Mouse (Mus musculus) heart, adult 9 months (tissue): Measurements from ENCODE around the gene Rbfox3.
A peak's percentile ranks its signal among the peaks of the same experiment; 100 is the strongest.

ENCODE experiments used
- DNase-seq, 2 experiments: peaks; one replicate each; pipeline ENCODE4 v3.0.0; 2022; ENCODE audit warnings: low spot score in 2 of 2

Gene Rbfox3

DNA sequence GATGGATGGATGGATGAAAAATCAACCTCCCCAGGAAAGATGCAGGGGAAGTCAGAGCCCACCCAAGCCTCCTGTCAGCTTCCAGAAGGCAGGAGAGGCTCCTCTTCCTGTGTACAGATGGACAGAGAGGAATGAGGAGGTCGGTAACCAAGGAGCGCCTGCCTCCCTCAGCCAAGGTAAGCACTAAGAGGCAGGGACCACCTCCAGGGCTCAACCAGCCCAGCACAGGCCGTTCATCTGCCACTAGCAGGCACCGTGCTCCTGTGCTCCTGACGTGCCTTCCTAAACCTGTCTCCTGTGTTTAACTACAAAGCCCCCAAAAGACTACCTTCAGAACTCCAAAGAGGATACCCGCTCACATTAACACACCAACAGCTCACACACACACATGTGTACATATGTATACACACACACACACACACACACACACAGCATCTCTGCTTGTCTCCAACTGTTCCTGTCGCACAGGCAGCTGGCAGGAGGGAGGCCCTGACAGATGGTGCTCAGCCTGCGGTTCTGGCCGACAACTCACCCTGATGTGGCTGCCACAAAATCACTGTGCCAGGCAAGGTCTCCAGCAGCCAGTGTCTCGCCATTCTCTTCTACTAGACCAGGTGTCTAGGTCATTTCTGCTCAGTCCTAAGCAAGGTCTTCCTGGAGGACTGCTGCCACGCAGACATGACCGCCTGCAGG, 151.0 kb downstream of the Rbfox3 start:
- no peak for DNase-seq

DNA sequence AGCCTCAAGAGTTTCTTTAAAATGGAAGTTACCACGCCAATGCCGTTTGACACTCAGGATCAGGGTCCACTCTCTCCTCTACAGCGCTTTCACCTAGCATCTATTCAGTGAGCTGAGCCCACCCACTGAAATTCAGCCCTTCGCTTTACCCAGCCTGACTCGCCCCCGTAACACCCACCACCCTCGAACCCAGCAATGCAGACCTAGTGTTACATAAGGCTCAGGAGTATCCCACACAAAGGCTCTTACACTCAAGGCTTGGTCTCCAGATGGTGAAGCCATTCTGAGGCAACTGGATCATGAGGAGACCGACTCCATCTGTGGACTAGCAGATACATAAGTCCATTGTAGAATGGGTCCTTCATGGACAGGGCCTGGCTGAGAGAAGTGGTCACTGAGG, 152.2 kb downstream of the Rbfox3 start:
- DNase-seq, result no peak

DNA sequence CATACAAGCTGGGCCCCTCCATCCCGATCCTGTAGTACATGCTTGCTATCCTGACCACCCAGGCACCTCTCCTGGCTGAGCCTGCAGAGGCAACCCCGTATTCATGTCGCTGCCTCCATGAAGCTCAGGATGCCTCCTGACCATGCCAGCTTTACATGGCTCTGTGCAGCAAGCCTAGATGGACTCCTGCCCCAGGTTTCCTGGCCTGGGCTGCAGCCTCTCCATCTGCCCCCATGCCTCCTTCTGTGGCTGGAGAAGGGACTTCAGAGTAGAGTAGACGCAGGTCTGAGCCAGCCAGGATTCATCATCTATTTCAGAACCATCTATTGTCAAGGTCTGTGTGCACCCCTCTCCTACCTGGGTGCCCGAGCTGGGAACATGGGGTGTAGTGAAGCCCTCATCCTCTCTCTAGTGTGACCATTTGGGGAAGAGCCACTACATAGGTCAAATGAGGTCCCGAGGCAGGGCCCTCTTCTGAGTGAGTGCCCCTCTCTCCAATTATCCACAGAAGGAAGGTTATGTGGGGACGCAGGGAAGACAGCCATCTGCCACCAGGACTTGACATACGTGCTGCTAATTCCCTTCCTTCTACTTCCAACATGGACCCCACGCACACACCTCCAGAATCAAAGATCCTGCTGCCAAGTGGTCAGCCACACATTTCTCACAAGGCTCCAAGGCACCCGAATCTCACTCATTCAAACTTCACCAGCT, 153.0 kb downstream of the Rbfox3 start:
- no peak for DNase-seq

DNA sequence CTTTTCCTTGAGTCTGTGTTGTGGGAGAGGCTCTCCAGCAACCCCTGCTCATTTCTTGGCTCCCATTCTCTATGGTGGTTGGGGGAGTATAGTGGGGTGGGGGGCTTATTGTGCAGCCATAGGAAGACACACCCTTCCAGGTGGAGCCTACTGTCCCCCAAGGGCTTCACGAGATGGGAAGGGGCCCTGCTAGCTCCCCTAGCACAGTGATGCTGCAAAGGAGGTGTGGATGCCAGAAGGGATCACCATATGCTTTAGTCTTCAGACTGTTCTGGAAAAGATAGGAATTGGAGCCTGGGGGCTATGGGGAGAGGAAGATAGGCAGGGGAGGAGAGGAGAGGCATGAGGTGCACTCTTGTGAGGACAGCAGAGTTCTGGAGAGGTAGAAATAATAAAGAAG, 153.9 kb downstream of the Rbfox3 start:
- no peak for DNase-seq

DNA sequence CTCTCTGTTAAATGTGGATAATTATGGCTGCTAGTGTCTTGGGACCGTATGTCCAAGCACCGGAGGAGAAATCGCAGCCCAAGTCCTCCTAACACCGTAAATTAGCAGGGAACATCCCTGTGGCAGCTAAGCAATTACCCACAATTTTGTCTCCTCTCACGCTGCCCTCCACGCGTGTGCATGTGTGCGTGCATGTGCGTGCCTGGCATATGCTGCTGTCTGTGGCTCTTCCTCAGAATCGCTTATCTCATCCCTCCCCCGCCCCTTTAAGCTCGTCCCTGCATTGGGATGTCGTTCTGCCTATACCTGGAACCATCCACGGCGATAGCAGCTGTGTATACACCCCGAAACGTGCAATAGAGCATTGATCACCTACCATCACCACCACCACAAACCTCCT, 156.4 kb downstream of the Rbfox3 start:
- DNase-seq, result no peak

DNA sequence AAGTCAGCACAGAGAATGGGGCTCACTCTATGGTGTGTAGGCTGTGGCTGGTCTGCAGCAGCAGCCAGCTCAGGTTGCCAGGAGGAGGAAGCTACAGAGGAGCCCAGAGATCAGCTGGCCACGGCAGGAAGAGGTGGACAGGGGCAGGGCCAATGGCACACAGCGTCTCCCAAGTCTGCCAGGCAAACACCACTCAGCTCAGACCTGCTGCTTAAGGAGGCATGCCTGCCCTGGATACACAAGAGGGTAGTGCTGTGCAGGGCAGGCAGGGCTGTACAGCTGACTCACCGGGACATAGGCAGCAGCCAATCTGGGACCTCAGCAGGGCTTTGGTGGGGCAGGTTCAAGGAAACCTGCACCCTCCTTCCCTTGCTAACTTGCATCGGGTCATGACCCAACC, 156.9 kb downstream of the Rbfox3 start:
- no peak for DNase-seq

DNA sequence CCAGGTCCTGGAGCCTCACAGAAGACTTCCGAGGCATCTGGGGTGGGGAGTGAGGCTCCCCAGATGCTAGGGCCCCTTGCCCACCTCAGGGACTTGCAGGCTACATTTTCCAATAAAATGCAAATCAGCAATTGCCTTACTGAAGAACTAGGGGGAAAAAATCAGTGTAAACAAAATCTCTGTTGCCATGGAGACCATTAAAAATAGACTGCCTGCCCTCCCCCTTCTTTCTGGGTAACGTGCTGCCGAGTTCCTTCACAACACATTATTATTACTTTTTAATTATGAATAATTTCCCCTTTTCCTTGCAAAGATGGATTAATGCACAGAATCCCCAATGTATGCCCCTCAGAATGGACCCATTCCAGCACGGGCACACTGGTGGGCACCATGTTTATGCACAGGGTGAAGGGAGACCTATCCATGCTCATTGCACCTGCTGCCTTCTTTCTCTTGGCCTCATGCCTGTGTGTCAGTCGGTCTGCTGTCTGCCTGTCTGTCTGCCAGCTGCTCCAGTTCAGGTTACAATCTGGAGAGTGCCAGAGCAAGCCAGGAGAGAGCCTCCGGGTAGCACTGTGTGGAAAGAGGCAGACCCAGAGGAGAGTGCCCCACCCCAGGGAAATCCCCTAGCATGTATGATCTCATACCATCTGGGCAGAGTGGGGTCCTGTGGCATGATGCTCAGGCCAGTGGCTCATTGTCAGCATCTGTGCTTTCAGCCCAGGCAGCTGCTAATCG, 159.3 kb downstream of the Rbfox3 start:
- no peak for DNase-seq

DNA sequence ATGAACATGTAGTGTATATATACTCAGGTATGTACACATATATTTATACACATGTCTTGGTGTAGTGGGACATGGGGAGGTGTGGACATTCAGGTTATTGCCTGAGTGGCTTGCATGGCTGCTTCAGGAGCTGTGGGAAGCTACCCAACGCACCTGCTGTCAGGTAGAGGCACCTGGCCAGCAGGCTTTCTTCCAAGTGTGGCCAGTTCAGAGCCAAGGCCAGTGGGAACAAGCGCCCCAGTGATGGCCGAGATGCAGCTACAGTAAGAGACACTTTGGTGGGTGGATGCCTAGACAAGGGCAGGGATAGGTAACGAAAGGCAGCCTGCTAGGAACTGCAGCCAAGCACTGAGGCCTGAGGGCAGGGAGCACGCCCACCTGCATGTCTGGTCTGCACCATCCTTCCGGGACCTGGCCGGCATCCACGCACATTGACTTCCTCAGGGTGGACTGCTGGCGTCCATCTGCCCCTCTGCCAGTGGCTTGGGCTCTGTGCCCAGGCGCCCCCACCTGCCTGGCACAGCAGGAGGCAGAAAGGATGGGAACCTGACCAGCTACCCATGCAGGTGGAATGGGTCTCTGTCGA, 160.6 kb downstream of the Rbfox3 start:
- no peak for DNase-seq

DNA sequence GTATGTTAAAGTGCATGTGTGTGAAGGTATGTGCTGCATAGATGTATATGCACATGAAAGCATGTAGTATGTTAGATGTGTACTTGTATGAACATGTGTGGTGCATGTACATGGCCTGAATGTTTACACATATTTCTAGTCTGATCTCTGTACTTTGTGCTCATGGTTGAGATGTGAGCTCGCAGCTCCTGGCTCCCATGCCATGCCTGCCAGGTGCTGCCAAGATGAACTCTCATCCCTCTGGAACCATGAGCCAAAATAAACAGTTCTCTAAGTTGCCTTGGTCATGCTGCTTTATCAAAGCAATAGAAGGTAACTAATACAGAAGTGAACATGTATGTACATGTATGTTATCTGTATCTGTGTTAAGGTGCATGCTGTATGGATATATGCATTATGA, 161.9 kb downstream of the Rbfox3 start:
- no peak for DNase-seq

DNA sequence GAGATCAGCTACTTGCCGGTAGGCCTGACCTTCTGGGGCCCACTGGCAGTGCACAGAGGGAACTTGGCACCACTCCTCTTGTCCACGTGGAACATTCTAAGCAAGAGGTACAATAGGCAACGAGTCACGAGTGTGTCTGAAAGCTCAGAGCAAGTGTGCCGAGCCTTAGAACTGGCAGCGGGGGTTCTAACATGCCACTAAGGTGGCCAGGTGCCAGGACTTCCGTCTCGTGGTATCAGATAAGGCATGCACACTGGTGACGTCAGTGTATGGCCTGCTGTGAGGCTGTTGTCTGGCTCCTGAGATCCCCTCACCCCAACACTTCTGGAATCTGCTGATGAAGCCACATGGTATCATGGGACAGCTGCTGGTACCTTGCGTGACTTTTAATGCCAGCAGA, 162.8 kb downstream of the Rbfox3 start:
- DNase-seq, result peak in 1 of 2 experiments; percentile 25

DNA sequence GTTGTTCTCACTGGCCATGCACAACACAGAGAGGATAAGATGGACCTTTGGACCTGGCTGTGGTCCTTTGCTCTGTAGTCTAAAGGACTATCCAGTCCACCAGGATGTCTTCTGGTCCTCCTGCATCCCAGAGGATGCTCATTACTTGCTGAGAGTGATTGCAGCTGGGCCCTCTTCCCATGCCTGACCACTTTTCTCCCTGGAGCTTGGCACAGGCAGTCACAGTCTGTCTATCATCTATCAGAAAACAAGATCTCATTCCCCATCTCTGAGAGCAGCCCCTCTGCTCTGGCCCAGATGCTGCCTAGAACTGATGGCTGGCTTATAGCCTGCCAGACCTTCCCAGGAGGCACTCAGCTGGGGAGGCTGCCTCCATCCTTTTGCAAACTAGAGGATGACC, 166.1 kb downstream of the Rbfox3 start:
- DNase-seq, result no peak

DNA sequence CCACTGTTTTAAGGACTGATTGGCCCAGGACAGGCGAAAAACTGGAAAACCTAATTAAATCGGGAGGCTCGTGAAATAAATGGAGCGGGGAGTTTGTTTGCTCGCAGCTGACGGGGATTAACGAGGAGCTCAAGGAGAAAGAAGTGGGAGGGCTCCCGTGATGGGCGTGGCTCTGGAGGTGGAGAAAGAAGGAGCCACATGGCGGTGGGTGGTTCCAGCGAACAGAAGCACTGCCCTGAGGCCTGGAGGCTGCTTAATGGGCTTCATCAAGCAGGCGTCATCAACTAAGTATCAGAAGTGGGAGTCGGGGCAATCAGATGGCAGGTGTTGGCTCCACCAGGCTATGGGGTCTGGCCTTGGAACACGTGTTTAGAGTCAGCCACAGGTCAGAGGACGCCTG, 166.6 kb downstream of the Rbfox3 start:
- peak in 1 of 2 experiments; percentile 53 for DNase-seq

DNA sequence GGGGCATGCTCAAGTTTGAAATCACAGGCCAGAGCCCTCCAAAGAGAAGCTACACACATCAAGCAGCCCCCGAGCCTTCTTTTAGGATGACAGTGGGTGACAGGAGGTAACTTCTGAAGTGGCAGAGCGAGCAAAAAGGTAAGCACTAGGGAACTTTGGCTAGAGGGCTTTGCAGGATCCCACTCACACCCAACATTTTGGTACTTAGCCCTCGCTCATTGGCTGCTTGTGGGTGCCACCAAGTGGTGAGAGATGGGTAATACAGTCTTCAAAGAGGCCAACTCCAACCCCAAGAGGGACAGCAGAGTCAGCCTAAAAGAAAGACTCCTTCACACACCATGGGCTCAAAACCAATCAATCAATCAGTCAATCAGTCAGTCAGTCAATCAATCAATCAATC, 168.6 kb downstream of the Rbfox3 start:
- DNase-seq, result peak; percentile 22 to 45

DNA sequence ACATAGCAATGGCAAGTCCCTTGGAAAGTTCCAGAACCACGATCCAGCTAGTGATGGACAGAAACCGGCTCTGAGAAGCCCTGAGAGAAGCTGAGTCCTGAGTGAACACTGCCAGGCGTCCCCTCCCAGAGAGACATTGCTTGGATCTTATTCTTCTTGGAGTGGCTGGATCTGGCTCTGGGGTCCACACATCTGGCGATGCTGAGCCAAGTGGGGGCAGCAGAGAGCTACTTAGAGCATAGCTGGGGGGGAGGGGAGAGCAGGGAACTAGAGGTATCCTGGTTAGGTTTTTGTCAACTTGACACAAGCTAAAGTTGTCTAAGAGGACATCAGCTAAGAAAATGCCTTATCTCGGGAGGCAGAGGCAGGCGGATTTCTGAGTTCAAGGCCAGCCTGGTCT, 170.1 kb downstream of the Rbfox3 start:
- DNase-seq, result no peak

DNA sequence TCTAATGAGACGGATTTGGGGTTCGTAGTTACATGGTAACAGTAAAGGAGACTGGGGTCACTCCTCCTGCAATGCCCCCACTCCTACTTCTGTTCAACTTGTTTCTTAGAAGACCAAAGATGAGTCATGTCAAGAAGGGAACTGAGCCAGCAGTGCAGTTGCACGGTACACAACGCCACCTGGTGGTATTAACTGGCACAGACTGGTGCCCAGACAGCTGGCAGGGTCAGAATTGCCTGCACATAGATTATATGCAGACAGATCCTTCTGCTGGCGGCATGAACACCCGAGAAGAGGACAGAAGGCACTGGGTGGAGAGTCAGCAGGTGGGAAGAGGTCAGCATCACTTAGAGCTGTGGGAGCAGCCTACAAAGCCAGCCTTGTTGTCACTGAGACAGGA, 171.4 kb downstream of the Rbfox3 start:
- peak; percentile 48 to 80 for DNase-seq

DNA sequence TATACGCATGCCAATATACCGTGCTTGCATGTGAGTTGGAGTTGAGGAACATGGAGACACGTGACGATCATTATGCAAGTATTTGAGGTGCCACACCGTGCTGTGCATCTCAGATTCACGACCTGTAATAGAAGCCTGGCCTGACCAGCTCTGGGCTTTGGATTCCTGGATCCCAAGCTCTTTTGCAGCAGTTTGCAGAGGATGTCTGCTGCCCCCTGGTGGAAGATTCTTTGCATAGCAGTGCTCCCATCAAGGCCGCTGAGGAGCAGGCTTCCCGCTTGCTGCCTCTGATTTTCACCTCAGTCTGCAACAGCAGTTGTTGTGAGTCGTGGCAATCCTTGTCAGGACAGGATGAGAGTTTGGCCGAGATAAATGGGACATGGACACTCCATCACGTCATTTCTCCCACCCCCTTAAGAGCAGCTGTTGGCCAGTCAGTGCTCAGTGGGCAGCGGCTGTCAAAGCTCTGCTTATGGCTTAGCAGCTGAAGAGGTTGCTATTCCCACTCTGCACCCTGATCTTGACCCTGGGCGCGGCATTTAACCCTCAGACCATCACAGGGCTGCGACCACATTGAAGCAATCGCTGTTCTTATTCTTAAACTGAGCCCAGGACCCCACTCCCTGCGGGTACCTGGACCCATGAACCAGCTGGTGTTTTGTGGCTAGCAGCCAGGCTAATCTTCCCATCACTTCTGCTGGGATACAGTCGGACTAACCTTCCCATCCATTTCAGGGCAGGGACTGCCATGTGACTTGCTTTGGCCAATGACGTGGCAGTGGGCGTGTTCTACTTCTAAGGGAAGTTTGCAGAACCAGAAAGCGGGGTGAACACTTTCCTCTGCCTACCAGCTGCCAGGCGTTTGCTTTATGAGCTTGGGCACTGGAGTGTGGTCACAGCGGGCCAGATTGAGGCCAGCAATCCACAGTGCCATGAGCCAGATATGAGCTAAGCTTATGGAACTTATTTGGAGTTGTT, 172.3 kb downstream of the Rbfox3 start:
- peak; percentile 79 to 82 for DNase-seq

DNA sequence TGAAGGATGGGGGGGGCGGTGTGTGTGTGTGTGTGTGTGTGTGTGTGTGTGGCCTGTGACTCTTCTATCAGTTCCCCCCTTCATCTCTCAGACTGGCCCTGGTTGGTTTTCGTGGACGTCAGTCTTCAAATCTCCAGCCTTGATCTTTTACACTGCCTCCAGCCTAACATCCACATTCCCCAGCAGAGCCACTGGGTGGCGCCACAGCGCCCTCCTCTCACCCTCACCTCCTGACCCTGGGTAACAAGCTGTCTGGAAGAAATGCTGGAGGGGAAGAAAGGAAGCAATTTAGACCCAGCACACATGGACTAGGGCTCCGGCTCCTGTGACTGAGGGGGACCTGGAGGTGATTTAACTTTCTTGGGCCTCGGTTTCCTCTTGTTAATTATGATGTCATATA, 173.1 kb downstream of the Rbfox3 start:
- DNase-seq, result no peak

DNA sequence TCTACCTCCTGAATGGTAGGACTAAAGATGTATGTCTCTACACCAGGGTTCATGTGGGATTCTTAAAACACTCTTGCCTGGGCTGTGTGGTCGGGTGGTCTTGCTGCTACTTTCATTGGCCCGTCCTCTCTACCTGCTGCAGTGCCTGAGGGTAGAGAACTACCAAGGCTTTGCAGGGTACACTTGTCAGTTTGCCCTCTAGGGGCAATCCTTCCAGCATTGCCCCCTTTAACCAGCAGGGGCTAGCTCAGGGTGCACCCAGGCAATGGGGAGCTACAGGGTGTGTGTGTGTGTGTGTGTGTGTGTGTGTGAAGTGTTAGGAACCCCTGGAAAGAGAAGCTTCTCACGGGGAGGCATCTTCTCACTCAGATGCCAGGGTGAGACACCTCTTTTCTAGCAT, 173.6 kb downstream of the Rbfox3 start:
- DNase-seq, result no peak

DNA sequence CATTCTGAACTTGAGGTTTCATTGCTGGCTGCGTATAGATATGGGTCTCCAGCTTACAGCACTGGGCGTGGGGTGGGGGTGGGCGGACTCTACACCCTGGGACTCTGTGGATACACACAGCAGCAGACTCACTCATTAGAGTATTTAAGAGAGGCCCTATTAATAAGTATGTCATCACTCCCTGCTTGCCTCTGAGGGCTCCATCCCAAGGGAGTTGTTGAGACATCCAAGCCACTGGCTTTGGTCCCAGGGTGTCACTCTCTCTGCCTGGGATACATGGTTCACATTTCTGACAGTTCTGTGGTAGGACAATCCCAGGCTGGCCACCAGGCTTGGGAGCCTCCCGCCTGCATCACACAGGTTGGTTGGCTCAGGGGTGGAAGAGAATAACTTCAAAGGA, 174.4 kb downstream of the Rbfox3 start:
- DNase-seq, result no peak

DNA sequence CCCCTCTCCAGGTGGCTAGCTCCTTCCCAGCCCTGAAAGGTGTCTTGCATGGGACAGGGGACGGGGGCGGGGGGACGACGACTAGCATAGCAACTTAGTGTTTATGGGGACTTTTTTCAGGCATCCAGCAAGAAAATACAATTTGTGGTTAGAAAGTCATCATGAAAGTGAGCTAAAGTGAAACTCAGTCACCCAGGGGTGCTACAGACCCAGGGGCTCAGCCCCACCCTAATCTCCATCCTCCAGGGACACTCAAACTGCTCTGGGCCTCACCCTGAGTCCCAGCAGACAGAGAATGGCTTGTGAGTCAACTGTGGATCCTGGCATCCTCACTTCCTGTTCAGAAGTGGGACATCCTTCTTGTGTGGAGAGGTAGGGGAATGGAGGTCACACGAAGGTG, 179.7 kb downstream of the Rbfox3 start:
- no peak for DNase-seq

DNA sequence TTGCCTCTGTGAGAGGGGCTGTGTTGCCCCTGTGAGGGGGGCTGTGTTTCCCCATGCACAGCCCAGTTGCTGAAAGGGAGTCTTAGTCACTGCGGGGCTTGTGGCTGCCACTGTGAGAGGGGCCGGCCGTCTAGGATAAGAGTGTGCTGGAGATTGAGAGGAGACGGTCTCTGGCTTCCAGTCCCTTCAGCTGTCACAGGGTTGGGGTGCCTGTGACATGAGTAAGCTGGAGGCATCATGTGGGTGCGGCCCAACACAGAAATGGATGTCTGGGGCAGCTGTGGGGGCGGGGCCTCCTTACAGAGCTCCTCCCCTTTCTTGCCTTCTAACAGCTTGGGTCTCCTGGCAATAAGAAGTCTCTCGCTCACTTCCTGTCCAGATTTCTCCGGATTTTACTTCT, 182.0 kb downstream of the Rbfox3 start:
- peak; percentile 51 to 80 for DNase-seq
